Mouse (Mus musculus) lung, adult 2 months (tissue): ENCODE results near the gene Upk1a.

Experiments used
- CTCF ChIP-seq: fragments of 200-500 bp; IDR thresholded peaks from 2 replicates; pipeline ENCODE4 v1.5.1; 2011; ENCODE audit warnings: mild to moderate bottlenecking, low read length, control low read depth; ENCODE audit not compliant: insufficient read depth
- POLR2A ChIP-seq: fragments of 200-500 bp; IDR thresholded peaks from 2 replicates; pipeline ENCODE4 v1.6.1; 2011; ENCODE audit warnings: low read depth, mild to moderate bottlenecking, control low read depth, low read length, borderline replicate concordance; ENCODE audit errors: extremely low read depth

- TF ChIP-seq CTCF (no peak), POLR2A (no peak)
Observed at GRCm38 (mm10) chr7:30636395-30636794, 23.7 kb upstream of the Upk1a start.
